Mouse (Mus musculus) heart, embryonic 13.5 days (tissue): ENCODE data around the gene Gm266. TPM values are rescaled to one million over a fixed set of nuclear protein-coding genes. Genes with fewer than 3 reads are reported as not detected.
A peak's percentile ranks its signal among the peaks of the same experiment; 100 is the strongest.

ENCODE experiments used
- ATAC-seq: fragments of 200-750 bp; cut with Nextera tagmentation; 2 replicates; pipeline ENCODE4 v1.8.0; 2017; ENCODE audit warnings: moderate TSS enrichment; ENCODE audit not compliant: insufficient number of reproducible peaks, low FRiP score, low TSS enrichment; ENCODE audit errors: extremely low read depth
- H3K27ac ChIP-seq: fragments of 300-500 bp; sonication (generic); replicated peaks from 2 replicates; pipeline ENCODE4 v1.5.1; 2015; ENCODE audit warnings: moderate library complexity, mild to moderate bottlenecking, inconsistent platforms
- H3K27me3 ChIP-seq: fragments of 300-500 bp; sonication (generic); replicated peaks from 2 replicates; pipeline ENCODE4 v1.6.1; 2015; ENCODE audit warnings: mild to moderate bottlenecking, inconsistent platforms
- H3K36me3 ChIP-seq: fragments of 300-500 bp; sonication (generic); 2 replicates; pipeline ENCODE4 v1.6.1; 2015; ENCODE audit warnings: mild to moderate bottlenecking, inconsistent platforms
- H3K4me1 ChIP-seq: fragments of 300-500 bp; sonication (generic); 2 replicates; pipeline ENCODE4 v1.6.1; 2015; ENCODE audit warnings: inconsistent platforms
- H3K4me2 ChIP-seq: fragments of 300-500 bp; sonication (generic); 2 replicates; pipeline ENCODE4 v1.6.1; 2015; ENCODE audit warnings: inconsistent platforms, mild to moderate bottlenecking, moderate library complexity
- H3K4me3 ChIP-seq: fragments of 300-500 bp; sonication (generic); 2 replicates; pipeline ENCODE4 v1.5.1; 2015; ENCODE audit warnings: moderate library complexity, mild to moderate bottlenecking, inconsistent platforms
- H3K9ac ChIP-seq: fragments of 300-500 bp; sonication (generic); 2 replicates; pipeline ENCODE4 v1.6.1; 2015; ENCODE audit warnings: inconsistent platforms, mild to moderate bottlenecking, moderate library complexity
- H3K9me3 ChIP-seq: fragments of 300-500 bp; sonication (generic); 2 replicates; pipeline ENCODE4 v1.6.1; 2016; ENCODE audit warnings: inconsistent platforms
- WGBS: fragments of 180-500 bp; shearing (Covaris S2); methylation state at CpG from one replicate; pipeline ENCODE4 v1.1.7; 2015; ENCODE audit warnings: mixed read lengths; 5-methylcytosine and 5-hydroxymethylcytosine counted together
- polyA plus RNA-seq: library from polyadenylated mRNA; unstranded; fragments of >200 nt; fragmentation: Nextera tagmentation; extraction: Ambion mirVana; gene quantifications from 2 replicates; pipeline ENCODE4 v1.2.1, GENCODE M21; 2015

The Gm266 gene
- polyA plus RNA-seq: 2.1 and 2.5 TPM in 2 replicates

GRCm38 (mm10) chr12:111485652-111486306 lies at the start of gene Gm266:
Gene Gm266, minus strand, starts transcription at chr12:111485823.
- Histone ChIP-seq H3K4me1 (peaks cover 20% of the 10 kb centered on the region), H3K9ac (peak within 1 kb of the TSS; percentile 75), H3K9me3 (no peaks in the 10 kb centered on the region), H3K36me3 (no peaks in the 10 kb centered on the region), H3K4me3 (peak within 1 kb of the TSS; percentile 61), H3K27ac (no peak within 1 kb of the TSS), H3K4me2 (peak within 1 kb of the TSS; percentile 89), H3K27me3 (peaks cover 84% of the 10 kb centered on the region)
- WGBS: under 1% methylated on average over 52 of the region's 58 CpGs
- peak; percentile 54; the same call in 1 of the 2 replicates for ATAC-seq

GRCm38 (mm10) chr12:111535281-111535680 lies 49.7 kb upstream of the Gm266 start:
- H3K9me3 ChIP-seq: no peaks in the 10 kb centered on the region
- H3K27me3 ChIP-seq: no peaks in the 10 kb centered on the region
- H3K4me3 ChIP-seq: no peak overlapping the region
- 36% methylated on average over 6 of the region's 6 CpGs for WGBS
- H3K4me1 ChIP-seq: peaks cover 43% of the 10 kb centered on the region
- peaks cover 14% of the 10 kb centered on the region for H3K36me3 ChIP-seq
- peak overlapping the region; percentile 1 for H3K4me2 ChIP-seq
- no peak overlapping the region for H3K9ac ChIP-seq
- peak overlapping the region; percentile 38 for H3K27ac ChIP-seq
- no peak for ATAC-seq

GRCm38 (mm10) chr12:111533096-111533794 lies 47.6 kb upstream of the Gm266 start:
- peaks cover 4% of the 10 kb centered on the region; the same call in 1 of the 2 replicates for H3K27me3 ChIP-seq
- no peak overlapping the region for H3K4me3 ChIP-seq
- peaks cover 28% of the 10 kb centered on the region for H3K4me1 ChIP-seq
- H3K27ac ChIP-seq: no peak overlapping the region
- H3K4me2 ChIP-seq: no peak overlapping the region
- H3K9ac ChIP-seq: no peak overlapping the region
- ATAC-seq: no peak
- no peaks in the 10 kb centered on the region for H3K9me3 ChIP-seq
- H3K36me3 ChIP-seq: no peaks in the 10 kb centered on the region
- 60% methylated on average over 11 of the region's 11 CpGs for WGBS

GRCm38 (mm10) chr12:111529192-111529591 lies 43.6 kb upstream of the Gm266 start:
- Histone ChIP-seq H3K36me3 (no peaks in the 10 kb centered on the region), H3K4me2 (no peak overlapping the region), H3K4me3 (no peak overlapping the region), H3K27me3 (peaks cover 13% of the 10 kb centered on the region; the same call in 1 of the 2 replicates), H3K9me3 (no peaks in the 10 kb centered on the region), H3K4me1 (no peaks in the 10 kb centered on the region), H3K9ac (no peak overlapping the region), H3K27ac (no peak overlapping the region)
- 13% methylated on average over 8 of the region's 8 CpGs for WGBS
- ATAC-seq: no peak

GRCm38 (mm10) chr12:111527643-111528281 lies 42.1 kb upstream of the Gm266 start:
- H3K36me3 ChIP-seq: no peaks in the 10 kb centered on the region
- no peaks in the 10 kb centered on the region for H3K9me3 ChIP-seq
- no peak overlapping the region for H3K4me3 ChIP-seq
- no peaks in the 10 kb centered on the region for H3K4me1 ChIP-seq
- no peak for ATAC-seq
- H3K4me2 ChIP-seq: no peak overlapping the region
- H3K27ac ChIP-seq: no peak overlapping the region
- 54% methylated on average over 8 of the region's 8 CpGs for WGBS
- no peak overlapping the region for H3K9ac ChIP-seq
- peaks cover 13% of the 10 kb centered on the region; the same call in 1 of the 2 replicates for H3K27me3 ChIP-seq

- no peaks in the 10 kb centered on the region for H3K36me3 ChIP-seq
- 80% methylated on average over 3 of the region's 3 CpGs for WGBS
- no peak overlapping the region for H3K4me2 ChIP-seq
- no peak overlapping the region for H3K9ac ChIP-seq
- no peak overlapping the region for H3K27ac ChIP-seq
- H3K27me3 ChIP-seq: peaks cover 13% of the 10 kb centered on the region; the same call in 1 of the 2 replicates
- ATAC-seq: no peak
- no peaks in the 10 kb centered on the region for H3K4me1 ChIP-seq
- H3K4me3 ChIP-seq: no peak overlapping the region
- peaks cover 7% of the 10 kb centered on the region; the same call in 1 of the 2 replicates for H3K9me3 ChIP-seq
These were observed 39.3 kb upstream of the Gm266 start for GRCm38 (mm10) chr12:111524883-111525282.

- no peak overlapping the region for H3K4me2 ChIP-seq
- no peak for ATAC-seq
- no peak overlapping the region for H3K27ac ChIP-seq
- H3K9ac ChIP-seq: no peak overlapping the region
- H3K27me3 ChIP-seq: peaks cover 13% of the 10 kb centered on the region; the same call in 1 of the 2 replicates
- peaks cover 7% of the 10 kb centered on the region; the same call in 1 of the 2 replicates for H3K9me3 ChIP-seq
- no peak overlapping the region for H3K4me3 ChIP-seq
- 39% methylated on average over 1 of the region's 1 CpGs for WGBS
- H3K36me3 ChIP-seq: no peaks in the 10 kb centered on the region
- H3K4me1 ChIP-seq: no peaks in the 10 kb centered on the region
These were observed 38.8 kb upstream of the Gm266 start for GRCm38 (mm10) chr12:111524469-111524868.

- Histone ChIP-seq H3K27ac (no peak overlapping the region), H3K27me3 (0 out of 2 replicates have a peak, but pooled peaks cover 2% of the 10 kb centered on the region), H3K4me3 (no peak overlapping the region), H3K9me3 (peaks cover 7% of the 10 kb centered on the region; the same call in 1 of the 2 replicates), H3K9ac (no peak overlapping the region), H3K4me2 (no peak overlapping the region), H3K4me1 (no peaks in the 10 kb centered on the region), H3K36me3 (no peaks in the 10 kb centered on the region)
- ATAC-seq: no peak
- WGBS: 83% methylated on average over 2 of the region's 2 CpGs
These were observed 35.4 kb upstream of the Gm266 start for GRCm38 (mm10) chr12:111520994-111521393.

- no peak overlapping the region for H3K4me2 ChIP-seq
- ATAC-seq: no peak
- H3K4me1 ChIP-seq: no peaks in the 10 kb centered on the region
- WGBS: 51% methylated on average over 5 of the region's 5 CpGs
- H3K9ac ChIP-seq: no peak overlapping the region
- peaks cover 7% of the 10 kb centered on the region; the same call in 1 of the 2 replicates for H3K9me3 ChIP-seq
- no peaks in the 10 kb centered on the region for H3K27me3 ChIP-seq
- H3K36me3 ChIP-seq: no peaks in the 10 kb centered on the region
- H3K27ac ChIP-seq: no peak overlapping the region
- no peak overlapping the region for H3K4me3 ChIP-seq
These were observed 34.2 kb upstream of the Gm266 start for GRCm38 (mm10) chr12:111519821-111520220.

- H3K27me3 ChIP-seq: no peaks in the 10 kb centered on the region
- no peak for ATAC-seq
- H3K9ac ChIP-seq: no peak overlapping the region
- H3K4me1 ChIP-seq: peaks cover 10% of the 10 kb centered on the region
- H3K27ac ChIP-seq: no peak overlapping the region
- H3K4me2 ChIP-seq: no peak overlapping the region
- peaks cover 7% of the 10 kb centered on the region; the same call in 1 of the 2 replicates for H3K9me3 ChIP-seq
- 79% methylated on average over 9 of the region's 9 CpGs for WGBS
- no peaks in the 10 kb centered on the region for H3K36me3 ChIP-seq
- H3K4me3 ChIP-seq: no peak overlapping the region
These were observed 32.8 kb upstream of the Gm266 start for GRCm38 (mm10) chr12:111518391-111518790.

- Histone ChIP-seq H3K4me2 (no peak overlapping the region), H3K27me3 (no peaks in the 10 kb centered on the region), H3K9ac (no peak overlapping the region), H3K36me3 (no peaks in the 10 kb centered on the region), H3K27ac (no peak overlapping the region), H3K9me3 (peaks cover 7% of the 10 kb centered on the region; the same call in 1 of the 2 replicates), H3K4me1 (peaks cover 10% of the 10 kb centered on the region), H3K4me3 (no peak overlapping the region)
- WGBS: 41% methylated on average over 4 of the region's 4 CpGs
- ATAC-seq: no peak; the same call in 1 of the 2 replicates
These were observed 32.3 kb upstream of the Gm266 start for GRCm38 (mm10) chr12:111517901-111518300.
